Mouse (Mus musculus): ENCODE results near the gene Mfsd9. TPM values are rescaled to one million over a fixed set of nuclear protein-coding genes. Genes with fewer than 3 reads are reported as not detected.

The Mfsd9 gene
- polyA plus RNA-seq, 1 experiment from 2014 or later: 1.7 TPM

DNA sequence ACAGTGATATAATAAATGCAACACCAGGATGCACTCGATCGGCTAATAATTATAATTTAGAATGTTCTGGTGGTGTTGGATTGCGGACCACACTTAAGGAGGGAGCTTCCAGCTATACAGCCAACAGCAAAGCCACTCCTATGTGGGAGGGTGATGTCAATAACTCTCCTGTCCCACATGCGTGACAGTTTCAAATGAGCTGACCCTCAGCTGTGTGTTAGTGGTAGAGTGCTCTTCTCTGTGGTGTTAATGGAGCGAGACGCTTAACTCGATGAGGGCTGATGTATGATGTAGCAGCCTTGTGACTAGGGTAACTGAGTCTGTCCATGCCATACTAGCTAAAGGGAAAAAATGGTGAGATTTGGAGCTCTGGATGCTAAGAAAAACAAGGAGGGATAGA lies 7.0 kb downstream of the Mfsd9 start:
- H3K9ac ChIP-seq: no peak overlapping the region
- no peaks in the 10 kb centered on the region for H3K4me1 ChIP-seq (replicated peaks)
- no peak overlapping the region for H3K4me3 ChIP-seq
- no peak for ATAC-seq (ENCODE audit: insufficient number of reproducible peaks, low FRiP score)
- no peaks in the 10 kb centered on the region for H3K27me3 ChIP-seq (replicated peaks)
- WGBS: 86% methylated on average over 7 of the region's 7 CpGs
- peaks cover 18% of the 10 kb centered on the region for H3K36me3 ChIP-seq
- no peak overlapping the region for H3K27ac ChIP-seq (ENCODE audit: poor library complexity, severe bottlenecking)
- H3K9me3 ChIP-seq (replicated peaks): peaks cover 13% of the 10 kb centered on the region
- H3K4me2 ChIP-seq: no peak overlapping the region

DNA sequence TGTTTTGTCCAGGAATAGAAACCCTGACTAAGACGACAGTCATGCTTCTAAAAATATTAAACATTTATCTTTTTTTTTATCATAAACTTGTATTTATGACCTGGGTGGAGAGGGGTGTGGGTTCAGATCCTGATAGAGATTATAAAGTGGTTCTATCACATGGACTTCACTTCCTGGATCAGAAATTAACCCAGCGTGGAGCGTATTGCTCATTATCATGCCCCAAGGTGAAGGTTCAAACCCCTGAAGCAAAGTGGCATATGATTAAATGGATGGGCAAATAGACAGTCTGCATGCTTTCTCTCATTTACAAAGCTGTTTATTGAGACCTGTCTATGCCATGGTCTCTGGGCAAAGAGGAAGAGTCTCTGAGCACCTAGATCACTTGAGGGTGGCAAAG lies 13.7 kb downstream of the Mfsd9 start:
- peaks cover 26% of the 10 kb centered on the region for H3K36me3 ChIP-seq
- H3K4me1 ChIP-seq (replicated peaks): no peaks in the 10 kb centered on the region
- H3K4me3 ChIP-seq: no peak overlapping the region
- H3K9me3 ChIP-seq (replicated peaks): peaks cover 13% of the 10 kb centered on the region
- no peak overlapping the region for H3K27ac ChIP-seq (ENCODE audit: poor library complexity, severe bottlenecking)
- no peaks in the 10 kb centered on the region for H3K27me3 ChIP-seq (replicated peaks)
- WGBS: 79% methylated on average over 3 of the region's 3 CpGs
- no peak for ATAC-seq (ENCODE audit: insufficient number of reproducible peaks, low FRiP score)
- no peak overlapping the region for H3K4me2 ChIP-seq
- no peak overlapping the region for H3K9ac ChIP-seq

DNA sequence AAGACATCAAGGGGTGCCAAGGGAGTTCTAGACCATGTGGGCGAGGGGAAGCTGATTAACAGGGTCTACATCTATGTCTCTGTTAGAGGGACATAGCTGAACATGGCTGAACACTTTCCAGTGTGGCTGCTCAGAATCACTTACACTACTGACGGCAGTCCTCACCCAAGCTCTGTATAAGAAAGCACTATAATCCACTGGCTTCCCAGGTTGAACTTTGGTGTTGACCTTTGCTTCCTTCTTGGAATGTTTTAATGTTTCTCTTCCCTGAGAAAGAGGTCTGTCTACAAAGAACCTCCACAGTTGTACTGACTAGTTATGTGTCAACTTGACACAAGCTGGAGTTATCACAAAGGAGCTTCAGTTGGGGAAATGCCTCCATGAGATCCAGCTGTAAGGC lies 14.4 kb downstream of the Mfsd9 start:
- Histone ChIP-seq H3K27me3 (replicated peaks) (no peaks in the 10 kb centered on the region), H3K9me3 (replicated peaks) (peaks cover 13% of the 10 kb centered on the region), H3K9ac (no peak overlapping the region), H3K4me3 (no peak overlapping the region), H3K4me1 (replicated peaks) (no peaks in the 10 kb centered on the region), H3K4me2 (no peak overlapping the region), H3K27ac (ENCODE audit: poor library complexity, severe bottlenecking) (no peak overlapping the region), H3K36me3 (peaks cover 26% of the 10 kb centered on the region)
- ATAC-seq (ENCODE audit: insufficient number of reproducible peaks, low FRiP score): no peak
- 65% methylated on average over 2 of the region's 2 CpGs for WGBS

DNA sequence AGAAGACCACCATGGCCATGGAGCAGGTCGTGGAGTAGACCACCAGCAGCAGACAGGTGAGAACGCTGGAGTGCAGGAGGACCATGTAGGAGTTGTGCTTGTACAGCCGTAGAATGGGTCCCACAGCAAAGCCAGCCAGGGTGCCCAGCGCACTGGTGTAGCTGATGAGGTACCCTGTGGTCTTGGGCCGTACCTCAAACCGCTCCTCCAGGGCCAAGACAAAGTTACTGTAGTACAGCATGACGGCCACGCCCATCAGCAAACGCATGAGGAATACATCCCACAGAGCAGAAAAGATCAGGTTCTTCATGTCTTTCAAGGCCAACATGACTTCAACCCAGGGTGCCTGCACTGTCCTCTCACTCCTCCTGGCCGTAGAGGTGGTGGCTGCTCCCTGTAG lies 16.4 kb downstream of the Mfsd9 start:
- H3K27ac ChIP-seq (ENCODE audit: poor library complexity, severe bottlenecking): no peak overlapping the region
- no peak overlapping the region for H3K4me3 ChIP-seq
- ATAC-seq (ENCODE audit: insufficient number of reproducible peaks, low FRiP score): no peak
- no peak overlapping the region for H3K4me2 ChIP-seq
- H3K27me3 ChIP-seq (replicated peaks): no peaks in the 10 kb centered on the region
- H3K9ac ChIP-seq: no peak overlapping the region
- peaks cover 14% of the 10 kb centered on the region for H3K36me3 ChIP-seq
- no peaks in the 10 kb centered on the region for H3K4me1 ChIP-seq (replicated peaks)
- WGBS: 89% methylated on average over 10 of the region's 10 CpGs
- H3K9me3 ChIP-seq (replicated peaks): peaks cover 5% of the 10 kb centered on the region; the same call in 1 of the 2 replicates

DNA sequence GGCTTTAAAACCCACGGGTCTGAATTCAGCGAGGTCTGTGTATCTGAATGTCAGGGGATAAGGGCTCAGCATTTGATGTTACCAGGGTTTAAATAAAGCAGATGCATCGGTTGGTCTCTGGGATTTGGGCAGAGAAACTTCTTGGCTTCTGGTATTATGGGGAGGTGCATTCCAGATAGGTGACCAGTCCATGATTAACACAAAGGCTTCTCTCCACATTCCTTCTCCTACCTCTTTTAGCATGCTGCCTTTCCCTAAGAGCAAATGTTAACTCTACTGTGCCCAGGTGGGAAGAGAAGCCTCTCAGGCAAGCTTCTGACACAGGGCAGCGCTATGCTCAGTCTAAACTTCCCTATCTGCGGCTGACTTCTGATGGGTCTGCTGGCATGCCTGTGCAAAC lies 17.3 kb downstream of the Mfsd9 start:
- Histone ChIP-seq H3K4me1 (replicated peaks) (no peaks in the 10 kb centered on the region), H3K9me3 (replicated peaks) (no peaks in the 10 kb centered on the region), H3K9ac (no peak overlapping the region), H3K36me3 (peaks cover 8% of the 10 kb centered on the region), H3K4me3 (no peak overlapping the region), H3K27ac (ENCODE audit: poor library complexity, severe bottlenecking) (no peak overlapping the region), H3K27me3 (replicated peaks) (no peaks in the 10 kb centered on the region), H3K4me2 (no peak overlapping the region)
- WGBS: 79% methylated on average over 5 of the region's 5 CpGs
- ATAC-seq (ENCODE audit: insufficient number of reproducible peaks, low FRiP score): no peak

DNA sequence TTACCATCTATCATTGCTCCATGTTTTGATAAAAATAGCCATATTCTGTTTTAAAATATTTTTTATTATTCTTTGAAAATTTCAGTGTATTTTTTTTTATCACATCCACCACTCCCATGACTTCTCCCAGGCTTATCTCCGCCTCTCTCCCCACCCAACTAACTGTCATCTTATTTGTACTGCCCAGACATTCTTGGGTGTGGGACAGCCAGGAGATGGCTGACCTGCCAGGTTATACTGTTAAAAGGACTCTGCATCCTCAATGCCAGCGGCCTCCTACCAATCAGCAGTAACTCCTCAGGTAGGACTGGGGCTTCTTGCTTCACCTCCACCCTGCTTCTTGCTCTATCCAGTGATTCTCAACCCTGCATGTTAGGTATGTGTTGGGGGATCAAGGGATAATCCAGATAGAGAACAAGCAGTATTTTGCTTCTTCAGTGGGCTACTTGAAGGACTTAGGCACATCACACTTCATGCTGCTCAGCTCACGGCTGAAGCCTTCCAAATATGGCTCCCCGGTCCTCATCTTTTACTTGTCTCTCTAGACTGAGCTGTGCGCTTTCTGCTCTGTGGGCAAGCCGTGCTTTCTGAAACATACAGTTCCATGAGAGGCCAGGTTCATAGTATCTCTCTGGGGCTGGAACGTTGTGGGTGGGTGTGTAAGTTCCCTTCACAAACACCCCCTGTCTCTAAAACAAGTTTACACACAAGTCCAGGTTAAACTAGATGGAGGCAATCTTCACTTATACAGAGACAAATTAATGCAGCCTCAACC lies 19.1 kb downstream of the Mfsd9 start:
- H3K27ac ChIP-seq (ENCODE audit: poor library complexity, severe bottlenecking): no peak overlapping the region
- no peak overlapping the region for H3K9ac ChIP-seq
- no peak overlapping the region for H3K4me2 ChIP-seq
- no peaks in the 10 kb centered on the region for H3K9me3 ChIP-seq (replicated peaks)
- no peaks in the 10 kb centered on the region for H3K4me1 ChIP-seq (replicated peaks)
- no peak for ATAC-seq (ENCODE audit: insufficient number of reproducible peaks, low FRiP score)
- WGBS: 78% methylated on average over 7 of the region's 7 CpGs
- no peaks in the 10 kb centered on the region for H3K27me3 ChIP-seq (replicated peaks)
- peaks cover 8% of the 10 kb centered on the region for H3K36me3 ChIP-seq
- H3K4me3 ChIP-seq: no peak overlapping the region

DNA sequence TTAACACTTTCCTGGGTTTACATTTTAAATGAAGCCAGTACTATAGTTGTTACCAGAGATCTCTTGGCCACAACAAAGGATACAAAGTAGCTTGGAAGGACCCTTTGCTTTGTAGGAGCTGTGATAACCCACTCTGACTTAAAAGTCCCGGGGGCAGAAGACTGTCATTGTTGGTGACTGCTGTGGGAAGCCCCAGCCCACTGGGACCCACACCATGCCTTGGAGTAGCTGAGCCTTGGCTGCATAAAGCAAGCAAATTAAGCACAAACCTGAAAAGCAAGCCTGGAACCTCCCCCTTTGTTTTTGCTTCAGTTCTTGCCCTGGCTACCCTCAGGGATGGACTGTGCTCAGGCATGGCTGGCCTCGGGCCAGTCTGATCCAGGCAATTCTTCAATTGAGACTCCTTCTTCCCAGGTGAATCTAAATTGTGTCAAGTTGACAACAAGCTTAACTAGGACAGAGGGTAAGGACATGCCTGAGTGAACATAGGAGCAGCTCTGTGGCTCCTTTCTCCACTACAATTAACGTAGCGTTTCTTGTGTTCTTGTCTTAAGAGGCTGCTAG lies 21.1 kb downstream of the Mfsd9 start:
- no peak overlapping the region for H3K4me2 ChIP-seq
- no peaks in the 10 kb centered on the region for H3K9me3 ChIP-seq (replicated peaks)
- peaks cover 8% of the 10 kb centered on the region for H3K36me3 ChIP-seq
- 73% methylated on average over 4 of the region's 4 CpGs for WGBS
- no peak overlapping the region for H3K4me3 ChIP-seq
- H3K9ac ChIP-seq: no peak overlapping the region
- ATAC-seq (ENCODE audit: insufficient number of reproducible peaks, low FRiP score): no peak
- H3K27ac ChIP-seq (ENCODE audit: poor library complexity, severe bottlenecking): no peak overlapping the region
- no peaks in the 10 kb centered on the region for H3K27me3 ChIP-seq (replicated peaks)
- H3K4me1 ChIP-seq (replicated peaks): no peaks in the 10 kb centered on the region

DNA sequence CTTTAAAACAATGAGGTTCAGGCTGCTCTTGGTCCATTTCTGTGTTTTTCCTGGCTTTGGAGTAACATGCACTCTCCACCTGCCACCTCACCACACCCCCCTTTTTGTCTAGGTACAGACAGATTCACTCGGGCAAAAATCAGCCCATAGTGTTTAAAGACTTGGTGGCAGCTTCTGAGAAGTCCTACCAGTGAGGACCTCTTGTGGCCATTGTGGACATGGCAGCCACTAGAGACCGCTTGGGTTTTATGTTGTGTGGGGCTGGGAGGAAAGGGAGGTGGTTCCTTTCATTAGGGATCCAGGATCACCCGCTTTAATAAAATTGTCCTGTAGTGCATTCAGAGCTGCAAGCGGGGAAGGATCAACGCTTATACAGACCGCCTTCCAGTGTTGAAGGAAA lies 21.9 kb downstream of the Mfsd9 start:
- Histone ChIP-seq H3K4me1 (replicated peaks) (no peaks in the 10 kb centered on the region), H3K9ac (no peak overlapping the region), H3K27me3 (replicated peaks) (no peaks in the 10 kb centered on the region), H3K36me3 (peaks cover 2% of the 10 kb centered on the region), H3K4me3 (no peak overlapping the region), H3K4me2 (no peak overlapping the region), H3K9me3 (replicated peaks) (no peaks in the 10 kb centered on the region), H3K27ac (ENCODE audit: poor library complexity, severe bottlenecking) (no peak overlapping the region)
- WGBS: 28% methylated on average over 6 of the region's 6 CpGs
- ATAC-seq (ENCODE audit: insufficient number of reproducible peaks, low FRiP score): no peak

DNA sequence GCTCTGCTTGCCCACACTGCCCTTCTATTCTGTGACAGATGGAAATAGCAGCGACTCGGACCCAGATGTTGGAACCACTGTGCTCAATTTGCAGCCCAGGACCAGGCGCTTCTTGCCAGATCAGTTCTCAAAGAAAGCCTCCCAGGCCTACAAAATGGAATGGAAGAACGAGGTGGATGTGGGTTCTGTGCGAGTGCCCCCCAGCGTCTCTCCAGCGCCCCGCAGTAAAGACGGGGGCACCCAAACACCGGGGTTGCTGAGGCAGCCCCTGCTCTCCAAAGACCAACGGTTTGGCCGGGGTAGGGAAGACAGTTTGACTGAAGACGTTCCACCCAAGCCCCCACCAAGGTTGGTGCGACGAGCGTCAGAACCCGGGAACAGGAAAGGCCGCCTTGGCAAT lies 22.9 kb downstream of the Mfsd9 start:
- no peaks in the 10 kb centered on the region for H3K4me1 ChIP-seq (replicated peaks)
- 79% methylated on average over 18 of the region's 18 CpGs for WGBS
- H3K4me3 ChIP-seq: no peak overlapping the region
- no peaks in the 10 kb centered on the region for H3K36me3 ChIP-seq
- no peaks in the 10 kb centered on the region for H3K9me3 ChIP-seq (replicated peaks)
- H3K9ac ChIP-seq: no peak overlapping the region
- H3K4me2 ChIP-seq: no peak overlapping the region
- H3K27ac ChIP-seq (ENCODE audit: poor library complexity, severe bottlenecking): no peak overlapping the region
- ATAC-seq (ENCODE audit: insufficient number of reproducible peaks, low FRiP score): no peak
- no peaks in the 10 kb centered on the region for H3K27me3 ChIP-seq (replicated peaks)

DNA sequence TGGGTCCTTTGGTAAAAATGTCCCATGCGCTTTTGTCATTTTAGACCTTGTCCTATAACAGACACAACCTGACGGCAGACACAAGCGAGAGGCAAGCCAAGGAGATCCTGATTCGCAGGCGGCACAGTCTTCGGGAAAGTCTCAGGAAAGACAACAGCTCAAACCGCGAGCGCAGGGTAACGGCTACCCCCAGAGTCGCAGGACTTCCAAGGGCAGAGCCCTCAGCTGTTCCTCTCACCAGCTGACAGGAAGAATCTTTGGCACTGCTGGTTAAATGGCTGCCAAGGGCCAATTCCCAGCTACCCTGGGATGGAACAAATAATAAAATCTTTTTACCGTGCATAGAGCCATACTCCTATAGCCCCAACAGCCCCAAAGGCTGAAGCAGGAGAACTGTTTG lies 25.0 kb downstream of the Mfsd9 start:
- ATAC-seq (ENCODE audit: insufficient number of reproducible peaks, low FRiP score): no peak
- Histone ChIP-seq H3K27ac (ENCODE audit: poor library complexity, severe bottlenecking) (no peak overlapping the region), H3K4me2 (no peak overlapping the region), H3K36me3 (no peaks in the 10 kb centered on the region), H3K9ac (no peak overlapping the region), H3K27me3 (replicated peaks) (no peaks in the 10 kb centered on the region), H3K4me1 (replicated peaks) (no peaks in the 10 kb centered on the region), H3K9me3 (replicated peaks) (no peaks in the 10 kb centered on the region), H3K4me3 (no peak overlapping the region)
- 86% methylated on average over 12 of the region's 12 CpGs for WGBS

DNA sequence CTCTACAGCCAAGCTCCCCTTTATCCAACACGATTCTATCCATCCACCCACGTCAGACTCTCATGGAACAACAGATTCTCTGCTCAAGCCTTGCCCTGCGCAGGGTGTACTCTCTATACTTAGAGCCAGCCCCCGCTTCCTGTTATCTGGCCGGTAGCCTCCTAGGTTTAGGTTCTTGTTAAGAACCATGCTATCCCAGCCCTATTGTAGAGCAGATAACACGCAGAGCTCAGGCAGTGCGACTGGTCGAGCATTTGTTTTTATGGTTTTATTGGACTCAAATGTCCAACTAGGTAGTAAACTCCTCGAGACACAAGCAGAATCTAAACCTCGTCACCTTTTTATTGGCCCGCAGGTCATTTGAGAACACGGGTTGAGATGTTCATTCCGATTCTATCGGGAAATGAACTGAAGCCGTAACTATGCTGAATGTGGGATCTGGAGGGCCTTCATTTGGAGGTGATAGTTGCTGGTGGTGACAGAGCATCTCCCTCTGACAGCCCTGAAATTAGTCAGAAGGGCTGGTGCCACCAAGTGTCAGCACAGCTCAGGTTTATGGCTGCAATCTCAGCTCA lies 25.7 kb downstream of the Mfsd9 start:
- no peak for ATAC-seq (ENCODE audit: insufficient number of reproducible peaks, low FRiP score)
- Histone ChIP-seq H3K27me3 (replicated peaks) (no peaks in the 10 kb centered on the region), H3K4me3 (no peak overlapping the region), H3K9ac (no peak overlapping the region), H3K27ac (ENCODE audit: poor library complexity, severe bottlenecking) (no peak overlapping the region), H3K9me3 (replicated peaks) (no peaks in the 10 kb centered on the region), H3K4me2 (no peak overlapping the region), H3K36me3 (no peaks in the 10 kb centered on the region), H3K4me1 (replicated peaks) (no peaks in the 10 kb centered on the region)
- WGBS: 73% methylated on average over 15 of the region's 15 CpGs

All from heart, embryonic 12.5 days (tissue).